Mouse (Mus musculus) liver, postnatal 0 days (tissue): Measurements from ENCODE around the gene Moxd1. TPM values are rescaled to one million over a fixed set of nuclear protein-coding genes. Genes with fewer than 3 reads are reported as not detected.
"Not testable (repeated sequence)": the region's sequence is repeated elsewhere in the genome, so short reads cannot be mapped to it uniquely, and the experiment has no call there.

Source experiments
- ATAC-seq: fragments of 200-750 bp; cut with Nextera tagmentation; 2 replicates; pipeline ENCODE4 v1.8.0; 2017; ENCODE audit warnings: mild to moderate bottlenecking, moderate library complexity
- DNase-seq: peaks from one replicate; pipeline ENCODE4 v3.0.0-alpha.2; 2016
- H3K27ac ChIP-seq: fragments of 300-500 bp; sonication (generic); 2 replicates; pipeline ENCODE4 v1.5.1; 2014; ENCODE audit warnings: antibody characterized with exemption, moderate library complexity, mild to moderate bottlenecking, low read depth
- H3K27me3 ChIP-seq: fragments of 300-500 bp; sonication (generic); 2 replicates; pipeline ENCODE4 v1.6.1; 2014; ENCODE audit warnings: low read length, control low read depth, mixed read lengths; ENCODE audit not compliant: insufficient read depth
- H3K36me3 ChIP-seq: fragments of 300-500 bp; sonication (generic); replicated peaks from 2 replicates; pipeline ENCODE4 v1.6.1; 2014; ENCODE audit warnings: mild to moderate bottlenecking, control low read depth, low read length, moderate library complexity, mixed read lengths; ENCODE audit not compliant: insufficient read depth
- H3K4me1 ChIP-seq: fragments of 300-500 bp; sonication (generic); 2 replicates; pipeline ENCODE4 v1.6.1; 2014; ENCODE audit warnings: antibody characterized with exemption, mild to moderate bottlenecking, control low read depth; ENCODE audit not compliant: insufficient read depth
- H3K4me2 ChIP-seq: fragments of 300-500 bp; sonication (generic); 2 replicates; pipeline ENCODE4 v1.6.1; 2014; ENCODE audit warnings: low read depth, mild to moderate bottlenecking, low read length, moderate library complexity, mixed read lengths
- H3K4me3 ChIP-seq: fragments of 300-500 bp; sonication (generic); 2 replicates; pipeline ENCODE4 v1.5.1; 2014; ENCODE audit warnings: low read depth, low read length
- H3K9ac ChIP-seq: fragments of 300-500 bp; sonication (generic); replicated peaks from 2 replicates; pipeline ENCODE4 v1.6.1; 2014; ENCODE audit warnings: mild to moderate bottlenecking, moderate library complexity
- H3K9me3 ChIP-seq: fragments of 300-500 bp; sonication (generic); 2 replicates; pipeline ENCODE4 v1.6.1; 2016; ENCODE audit warnings: mild to moderate bottlenecking, control low read depth, low read length, mixed read lengths
- CTCF ChIP-seq: sonication (generic); IDR thresholded peaks from 2 replicates; pipeline ENCODE4 v1.5.1; 2016; ENCODE audit warnings: antibody characterized with exemption, low read depth
- EP300 ChIP-seq: IDR thresholded peaks from 2 replicates; pipeline ENCODE4 v1.6.1; 2016; ENCODE audit warnings: antibody characterized with exemption, low read depth, mild to moderate bottlenecking
- WGBS: fragments of 180-500 bp; shearing (Covaris S2); extraction: QIAGEN DNeasy Blood & Tissue Kit; methylation state at CpG from one replicate; pipeline ENCODE4 v1.1.7; 2014; ENCODE audit not compliant: insufficient replicate concordance; 5-methylcytosine and 5-hydroxymethylcytosine counted together
- polyA plus RNA-seq: library from polyadenylated mRNA; unstranded; fragments of >200 nt; fragmentation: Nextera tagmentation; extraction: Ambion mirVana; gene quantifications from 2 replicates; pipeline ENCODE4 v1.2.1, GENCODE M21; 2015

Gene Moxd1
- polyA plus RNA-seq, 1 experiment from 2014 or later, result not detected

DNA sequence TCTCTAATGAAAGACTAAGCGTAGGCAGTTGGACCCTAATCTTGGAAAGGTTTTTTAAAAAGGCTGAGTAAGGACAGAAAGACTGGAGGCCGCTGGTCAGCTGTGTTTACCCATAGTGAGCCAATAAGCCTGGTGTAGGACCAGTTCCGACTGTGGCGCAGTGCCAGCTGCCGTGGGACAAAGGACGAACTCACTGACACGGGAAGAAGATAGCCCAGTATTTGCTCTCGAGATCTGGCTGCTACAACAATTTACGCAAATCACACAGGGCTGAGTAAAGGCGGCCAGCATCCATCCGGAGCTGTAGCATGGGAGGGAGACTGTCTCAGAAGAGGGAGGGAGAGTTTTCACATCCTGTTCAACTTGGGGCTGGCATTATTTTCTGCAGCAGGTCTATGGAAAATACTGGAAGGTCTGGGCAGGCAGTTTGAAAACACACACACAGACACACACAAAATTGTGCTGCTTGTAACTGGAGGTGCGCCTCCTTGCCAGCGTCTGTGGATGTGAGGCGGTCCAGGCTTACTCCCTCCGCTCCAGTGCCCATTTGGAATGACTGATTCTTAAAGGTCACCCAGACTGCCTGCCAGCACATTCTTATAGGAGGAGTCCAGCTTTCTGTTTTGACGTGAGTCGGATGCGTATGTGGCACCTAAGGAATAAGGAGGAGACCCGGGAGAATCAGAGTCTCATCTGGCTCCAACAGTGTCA lies 94.0 kb downstream of the Moxd1 start:
- peak; percentile 59; the same call in 1 of the 2 replicates for ATAC-seq
- Histone ChIP-seq H3K9ac (no peak overlapping the region), H3K4me3 (no peak overlapping the region), H3K4me2 (no peak overlapping the region), H3K4me1 (no peaks in the 10 kb centered on the region), H3K9me3 (no peaks in the 10 kb centered on the region), H3K36me3 (no peaks in the 10 kb centered on the region), H3K27me3 (no peaks in the 10 kb centered on the region), H3K27ac (no peak overlapping the region)
- 62% methylated on average over 19 of the region's 19 CpGs for WGBS
- no peak for TF ChIP-seq CTCF
- TF ChIP-seq EP300, result no peak
- peak; percentile 78 for DNase-seq

DNA sequence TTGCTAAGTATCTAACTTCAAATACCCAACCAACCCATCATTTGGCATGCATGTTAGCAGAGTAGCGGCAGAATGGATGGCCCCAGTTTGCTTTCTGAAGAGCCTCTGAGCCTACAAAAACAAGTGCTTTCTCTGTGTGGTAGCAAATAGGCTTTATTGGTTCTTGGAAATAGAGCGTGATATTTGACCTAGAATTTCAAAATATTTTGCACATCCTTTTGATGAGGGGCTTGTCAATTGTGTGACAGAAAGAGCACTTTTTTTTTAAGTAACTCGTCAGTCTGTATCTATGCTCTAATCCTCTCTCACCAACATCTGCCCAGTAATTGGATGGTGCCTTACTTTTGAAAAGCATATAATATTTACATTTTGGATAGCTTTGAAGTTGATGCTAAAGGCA lies 97.0 kb downstream of the Moxd1 start:
- Histone ChIP-seq H3K4me2 (no peak overlapping the region), H3K4me1 (no peaks in the 10 kb centered on the region), H3K27me3 (no peaks in the 10 kb centered on the region), H3K9ac (no peak overlapping the region), H3K9me3 (no peaks in the 10 kb centered on the region), H3K27ac (no peak overlapping the region), H3K4me3 (no peak overlapping the region), H3K36me3 (no peaks in the 10 kb centered on the region)
- TF ChIP-seq EP300 (no peak), CTCF (no peak)
- WGBS, result 76% methylated on average over 3 of the region's 3 CpGs
- DNase-seq (no peak), ATAC-seq (no peak)

DNA sequence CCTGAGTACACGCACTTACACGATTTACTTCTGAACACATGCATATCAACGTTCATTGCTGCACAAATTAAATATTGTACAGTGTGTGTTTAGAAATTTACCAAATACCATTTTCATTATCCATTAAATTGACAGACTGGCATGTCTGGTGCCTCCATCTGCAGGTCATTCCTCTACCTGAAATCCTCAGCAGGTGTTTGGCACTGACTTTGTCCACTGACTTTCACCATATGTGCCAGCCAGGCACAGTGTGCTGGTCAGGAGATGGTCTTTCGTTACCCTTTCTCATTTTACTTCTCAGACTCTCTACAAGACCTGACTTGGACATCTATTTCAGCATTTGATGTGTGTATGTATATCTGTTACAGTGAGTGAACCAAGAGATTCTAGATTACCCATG lies 99.7 kb downstream of the Moxd1 start:
- 82% methylated on average over 4 of the region's 4 CpGs for WGBS
- Histone ChIP-seq H3K27ac (no peak overlapping the region), H3K4me3 (no peak overlapping the region)

DNA sequence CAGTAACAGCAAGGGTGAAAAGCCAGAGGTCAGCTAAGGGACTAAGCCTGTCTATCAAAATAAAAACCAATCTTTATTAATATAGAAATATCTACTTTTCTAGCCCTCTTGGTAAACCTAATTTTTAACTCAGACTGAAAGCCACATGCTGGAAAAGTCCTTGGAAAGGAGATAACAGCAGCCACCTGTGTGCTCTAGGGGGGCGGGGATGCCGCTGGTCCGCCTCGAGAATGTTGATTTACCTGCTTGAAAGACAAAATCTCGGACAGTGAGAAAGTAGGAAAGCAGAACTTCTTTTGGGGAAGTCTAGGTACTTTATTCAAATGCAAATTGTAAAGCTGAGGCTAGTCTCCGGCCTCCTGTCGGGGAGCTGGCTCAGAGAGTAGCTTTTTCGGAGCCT lies 103.9 kb downstream of the Moxd1 start:
- not testable (repeated sequence) for H3K36me3 ChIP-seq, H3K9ac ChIP-seq, H3K27me3 ChIP-seq, ATAC-seq, DNase-seq, H3K4me3 ChIP-seq, H3K4me2 ChIP-seq, H3K4me1 ChIP-seq, H3K9me3 ChIP-seq, H3K27ac ChIP-seq
- 49% methylated on average over 8 of the region's 8 CpGs for WGBS

More for the DNA sequence above, 99.7 kb downstream of the Moxd1 start:
- Histone ChIP-seq H3K4me2 (no peak overlapping the region), H3K9ac (no peak overlapping the region), H3K9me3 (no peaks in the 10 kb centered on the region), H3K36me3 (no peaks in the 10 kb centered on the region), H3K27me3 (no peaks in the 10 kb centered on the region), H3K4me1 (no peaks in the 10 kb centered on the region)
- DNase-seq (no peak), ATAC-seq (no peak)
- no peak for TF ChIP-seq CTCF
- no peak for TF ChIP-seq EP300

DNA sequence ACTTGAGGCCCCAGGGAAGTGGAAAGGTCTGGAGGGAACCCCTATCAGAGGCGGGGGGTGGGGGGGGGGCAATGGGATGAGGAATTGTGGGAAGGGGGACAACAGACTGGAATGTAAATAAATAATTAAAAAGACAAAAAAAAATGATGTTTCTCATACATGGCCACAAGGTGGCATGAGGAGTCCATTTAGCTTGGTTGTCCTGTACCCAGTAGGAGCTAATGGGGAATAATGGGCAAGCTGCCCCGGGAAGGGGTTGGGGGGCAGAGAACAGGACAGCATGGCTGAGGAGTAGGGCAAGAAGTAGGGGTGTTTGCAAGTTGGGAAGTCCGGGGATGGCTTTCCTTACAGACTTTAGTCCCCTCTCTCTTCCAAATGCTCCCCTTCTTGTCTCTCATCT lies 109.5 kb downstream of the Moxd1 start:
- WGBS, result 59% methylated on average over 3 of the region's 3 CpGs
- Histone ChIP-seq H3K27me3 (no peaks in the 10 kb centered on the region), H3K27ac (no peak overlapping the region), H3K4me2 (no peak overlapping the region), H3K9ac (no peak overlapping the region), H3K36me3 (no peaks in the 10 kb centered on the region), H3K9me3 (no peaks in the 10 kb centered on the region), H3K4me1 (no peaks in the 10 kb centered on the region), H3K4me3 (no peak overlapping the region)
- DNase-seq (no peak), ATAC-seq (no peak)
- TF ChIP-seq CTCF, result peak; percentile 33; the same call in 1 of the 2 replicates
- TF ChIP-seq EP300, result no peak

DNA sequence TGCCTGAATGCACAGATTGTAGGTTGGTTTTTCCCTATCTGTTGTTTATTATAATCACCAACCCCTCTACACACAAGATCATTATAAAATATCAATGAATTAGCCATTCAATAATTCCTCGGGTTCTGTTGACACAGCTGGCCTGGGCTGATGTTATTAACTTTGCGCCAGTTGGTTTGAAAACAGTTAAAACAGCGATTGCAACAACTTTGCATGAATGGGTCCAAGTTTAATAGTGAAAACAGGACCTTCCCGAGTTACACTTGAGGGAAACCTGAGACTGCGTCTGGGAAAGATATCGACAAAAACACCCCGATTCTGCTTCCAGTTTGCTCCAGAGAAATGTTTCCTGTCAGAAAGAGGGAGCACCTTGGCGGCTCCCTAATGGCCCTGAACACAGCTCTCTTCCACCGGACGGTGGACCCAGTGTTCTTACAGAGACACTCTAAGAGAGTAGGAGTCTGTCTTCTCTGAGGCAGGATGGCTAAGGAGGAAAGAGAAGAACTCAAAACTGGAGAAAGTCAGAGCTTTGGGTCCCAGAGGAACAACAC lies 116.4 kb downstream of the Moxd1 start:
- ATAC-seq, result no peak
- DNase-seq, result no peak
- no peak overlapping the region for H3K4me2 ChIP-seq
- WGBS, result 80% methylated on average over 10 of the region's 10 CpGs
- no peak overlapping the region for H3K9ac ChIP-seq
- no peak overlapping the region for H3K27ac ChIP-seq
- no peaks in the 10 kb centered on the region for H3K27me3 ChIP-seq
- H3K4me3 ChIP-seq, result no peak overlapping the region
- TF ChIP-seq CTCF (no peak), EP300 (no peak)
- no peaks in the 10 kb centered on the region for H3K36me3 ChIP-seq
- no peaks in the 10 kb centered on the region for H3K4me1 ChIP-seq
- H3K9me3 ChIP-seq, result no peaks in the 10 kb centered on the region
